Mouse (Mus musculus): ENCODE measurements at regions not wholly inside any gene's neighbourhood (a gene's known extent, or its start where the extent isn't known, plus 50 kb on each side); places are given as distances from the start of the nearest gene placed in this dataset.

- TF ChIP-seq GATA4 (IDR thresholded peaks at IDR 0.05; ENCODE audit: insufficient replicate concordance, low read length), result no peak
Observed at GRCm38 (mm10) chr8:4052150-4052549, 53.5 kb downstream of the Cd209f start.

GRCm38 (mm10) chr8:4013402-4014184 lies 59.0 kb upstream of the Cd209c start:
- TF ChIP-seq GATA4 (IDR thresholded peaks at IDR 0.05; ENCODE audit: insufficient replicate concordance, low read length), result peak; percentile 81; the same call in 1 of the 2 replicates
